Comparison of ENCODE assay signal across 8 mouse cellular contexts in genomic region chr15:80173781-80174597, GRCm38 (mm10). TPM values are rescaled to one million over a fixed set of nuclear protein-coding genes. Genes with fewer than 3 reads are reported as not detected.
DNase-seq lines count a peak whose midpoint lies in the region; ATAC-seq lines count a peak whose summit lies in the region.

No protein-coding gene starts in this region.

- under 1% methylated on average over 60 of the region's 60 CpGs for WGBS in forebrain, embryonic 10.5 days
- WGBS in midbrain, embryonic 16.5 days = 0% methylated on average over 29 of the region's 60 CpGs

- ATAC-seq in midbrain, embryonic 16.5 days = peak; percentile 47

- H3K27me3 ChIP-seq in forebrain, embryonic 10.5 days (ENCODE audit: poor library complexity, severe bottlenecking) = peaks cover 28% of the 10 kb centered on the region
- H3K27me3 ChIP-seq in midbrain, embryonic 16.5 days (ENCODE audit: control insufficient read depth, insufficient read depth, low read depth, low read length) = no peaks in the 10 kb centered on the region

- peak overlapping the region; percentile 78 for H3K4me2 ChIP-seq in midbrain, embryonic 16.5 days (ENCODE audit: low read length)

- peak overlapping the region; percentile 98 for H3K4me3 ChIP-seq in forebrain, embryonic 10.5 days
- H3K4me3 ChIP-seq in midbrain, embryonic 16.5 days (ENCODE audit: low read depth, low read length) = peak overlapping the region; percentile 95

- H3K36me3 ChIP-seq in forebrain, embryonic 10.5 days (replicated peaks) = no peaks in the 10 kb centered on the region
- H3K36me3 ChIP-seq in midbrain, embryonic 16.5 days (ENCODE audit: control insufficient read depth, insufficient read depth, low read length) = no peaks in the 10 kb centered on the region

- peak; percentile 63 to 82 for DNase-seq in left cerebral cortex, adult 18-20 months (ENCODE audit: low spot score in 2 of 2)
- no peak for DNase-seq in left cerebral cortex, adult 11 months (ENCODE audit: low spot score)
- peak; percentile 56 to 66 for DNase-seq in cerebellum, adult 18-20 months
- peak; percentile 44 for DNase-seq in forebrain, embryonic 10.5 days (ENCODE audit: extremely low spot score, low spot score)
- peak; percentile 47 to 55 for DNase-seq in layer of hippocampus, postnatal 25 days (ENCODE audit: extremely low spot score in 1 of 2, low spot score in 1 of 2)
- DNase-seq in urinary bladder, postnatal 10 days (ENCODE audit: low spot score) = no peak
- no peak for DNase-seq in spleen, postnatal 36 days (ENCODE audit: low spot score in 2 of 2)

- H3K4me1 ChIP-seq in forebrain, embryonic 10.5 days = peaks cover 56% of the 10 kb centered on the region
- peaks cover 24% of the 10 kb centered on the region for H3K4me1 ChIP-seq in midbrain, embryonic 16.5 days (ENCODE audit: control insufficient read depth, insufficient read depth, low read length)

- no peaks in the 10 kb centered on the region for H3K9me3 ChIP-seq in forebrain, embryonic 10.5 days
- no peaks in the 10 kb centered on the region for H3K9me3 ChIP-seq in midbrain, embryonic 16.5 days (replicated peaks; ENCODE audit: control insufficient read depth, low read length, poor library complexity, severe bottlenecking)

- peak overlapping the region; percentile 100 for H3K9ac ChIP-seq in midbrain, embryonic 16.5 days (ENCODE audit: low read depth, low read length)

- H3K27ac ChIP-seq in forebrain, embryonic 10.5 days = peak overlapping the region; percentile 98
- H3K27ac ChIP-seq in midbrain, embryonic 16.5 days (ENCODE audit: low read length) = peak overlapping the region; percentile 89

RNA-seq across cellular contexts. Expression of gene Mgat3, which starts 0.5 kb away (rescaled TPM):
- total RNA-seq in left cerebral cortex, adult 18-20 months (2021) = 100 to 1,000 TPM; 124 TPM
- 5.1 and 5.9 TPM in 2 replicates for polyA plus RNA-seq in forebrain, embryonic 10.5 days (2016; fragmentation: Nextera tagmentation; extraction: Ambion mirVana)
- total RNA-seq in layer of hippocampus, postnatal 25 days (2021) = 100 to 1,000 TPM; 111 to 113 TPM
- 14.1 and 15.2 TPM in 2 replicates for polyA plus RNA-seq in midbrain, embryonic 16.5 days (2015; fragmentation: Nextera tagmentation; extraction: Ambion mirVana)

RNA-seq across cellular contexts. Expression of gene Tab1, which starts 41.1 kb away (rescaled TPM):
- total RNA-seq in left cerebral cortex, adult 18-20 months (2021) = 10 to 100 TPM; 23.8 to 25.7 TPM
- polyA plus RNA-seq in forebrain, embryonic 10.5 days (2016; fragmentation: Nextera tagmentation; extraction: Ambion mirVana) = 40.8 and 42.8 TPM in 2 replicates
- total RNA-seq in layer of hippocampus, postnatal 25 days (2021) = 10 to 100 TPM; 25.1 to 33.8 TPM
- polyA plus RNA-seq in midbrain, embryonic 16.5 days (2015; fragmentation: Nextera tagmentation; extraction: Ambion mirVana) = 35.9 and 38.3 TPM in 2 replicates

RNA-seq across cellular contexts. Expression of gene Mief1, which starts 59.8 kb away (rescaled TPM):
- 10 to 100 TPM; 34.1 to 35.3 TPM for total RNA-seq in left cerebral cortex, adult 18-20 months (2021)
- 44.3 and 48.2 TPM in 2 replicates for polyA plus RNA-seq in forebrain, embryonic 10.5 days (2016; fragmentation: Nextera tagmentation; extraction: Ambion mirVana)
- total RNA-seq in layer of hippocampus, postnatal 25 days (2021) = 10 to 100 TPM; 31.8 to 33.0 TPM
- 35.2 and 37.4 TPM in 2 replicates for polyA plus RNA-seq in midbrain, embryonic 16.5 days (2015; fragmentation: Nextera tagmentation; extraction: Ambion mirVana)

Comparison
In these comparisons a context has a peak if more than half of its experiments do, and no peak if none do; other contexts are left out.
1. DNase-seq: peak in left cerebral cortex, adult 18-20 months (2 of 2), cerebellum, adult 18-20 months (2 of 2), forebrain, embryonic 10.5 days (single experiment) and layer of hippocampus, postnatal 25 days (2 of 2); none in left cerebral cortex, adult 11 months (single experiment), urinary bladder, postnatal 10 days (single experiment) and spleen, postnatal 36 days (0 of 2).